Mouse (Mus musculus): Measurements from ENCODE around the gene Gper1.

Gene Gper1

GRCm38 (mm10) chr5:139442962-139443361 lies 20.0 kb downstream of the Gper1 start:
- no peak for DNase-seq (ENCODE audit: low read depth, low spot score)

- DNase-seq (ENCODE audit: low read depth, low spot score), result no peak
Measured at GRCm38 (mm10) chr5:139445258-139445657, 22.3 kb downstream of the Gper1 start.

GRCm38 (mm10) chr5:139448025-139448424 lies 25.1 kb downstream of the Gper1 start:
- no peak for DNase-seq (ENCODE audit: low read depth, low spot score)

- no peak for DNase-seq (ENCODE audit: low read depth, low spot score)
Measured at GRCm38 (mm10) chr5:139449161-139449791, 26.3 kb downstream of the Gper1 start.

DNA sequence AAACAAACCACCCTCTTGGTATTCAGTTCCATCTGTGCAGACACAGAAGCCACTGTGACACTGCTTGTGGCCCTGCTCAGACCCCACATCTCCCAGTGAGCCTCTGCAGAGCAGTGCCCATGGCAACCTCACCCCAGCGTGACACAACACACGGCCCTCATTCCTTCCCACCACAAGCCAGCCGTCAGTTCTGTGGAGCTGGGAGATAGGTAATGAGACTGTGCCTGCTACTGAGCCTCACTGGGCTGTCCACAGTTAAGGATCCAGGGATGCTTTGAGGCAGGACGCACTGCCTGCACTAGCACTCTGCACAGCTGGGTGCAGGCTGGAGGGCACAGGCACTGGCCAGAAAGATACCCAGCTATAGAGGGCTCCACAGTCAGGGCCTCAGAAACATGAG lies 27.0 kb downstream of the Gper1 start:
- DNase-seq (ENCODE audit: low read depth, low spot score), result no peak

DNA sequence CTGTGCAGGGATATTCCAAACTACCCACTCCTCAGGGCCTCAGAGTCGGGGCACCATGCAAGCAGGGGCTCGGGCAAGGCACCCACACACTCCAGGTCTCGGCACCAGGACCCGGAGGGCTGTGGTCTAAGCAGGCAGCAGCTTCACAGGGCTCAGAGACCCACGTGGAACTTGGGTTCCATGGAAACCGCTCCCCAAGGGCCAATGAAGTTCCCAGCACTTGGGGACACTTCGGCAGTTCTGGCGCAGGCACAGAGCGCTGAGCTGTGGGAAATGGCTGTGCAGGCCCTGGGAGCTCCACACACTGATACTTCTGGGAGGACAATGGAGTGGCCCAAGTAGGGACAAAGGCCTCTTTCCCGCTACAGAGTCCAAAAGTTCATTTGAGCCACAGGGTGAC lies 30.1 kb downstream of the Gper1 start:
- DNase-seq (ENCODE audit: low read depth, low spot score), result no peak

GRCm38 (mm10) chr5:139455166-139455565 lies 32.2 kb downstream of the Gper1 start:
- DNase-seq (ENCODE audit: low read depth, low spot score), result no peak

- DNase-seq (ENCODE audit: low read depth, low spot score), result no peak
Measured at GRCm38 (mm10) chr5:139457241-139457640, 34.3 kb downstream of the Gper1 start.

GRCm38 (mm10) chr5:139459938-139460337 lies 37.0 kb downstream of the Gper1 start:
- DNase-seq (ENCODE audit: low read depth, low spot score), result no peak

GRCm38 (mm10) chr5:139460384-139461067 lies 37.6 kb downstream of the Gper1 start, which contains the start of gene 3110082I17Rik:
Gene 3110082I17Rik (minus strand): TSS chr5:139460527.
- DNase-seq (ENCODE audit: low read depth, low spot score), result peak; percentile 99

DNA sequence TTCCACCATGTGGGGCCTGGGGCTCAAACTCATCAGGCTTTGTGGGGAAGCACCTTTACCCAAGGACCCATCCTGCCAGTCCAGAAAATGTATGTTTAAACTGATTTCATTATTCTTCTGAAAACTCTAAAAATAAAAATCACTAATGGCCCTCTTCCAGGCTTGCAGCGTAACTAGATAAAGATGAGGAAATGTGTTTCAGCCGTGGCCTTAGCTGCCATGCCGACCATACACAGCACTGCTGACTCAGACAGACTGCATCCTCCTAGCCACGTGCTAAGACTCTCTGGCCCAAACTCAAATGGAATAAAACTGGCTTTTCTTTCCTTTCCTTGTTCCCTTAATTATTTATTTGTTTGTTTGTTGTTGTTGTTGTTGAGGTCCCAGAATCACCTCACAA lies 41.9 kb downstream of the Gper1 start:
- DNase-seq (ENCODE audit: low read depth, low spot score), result no peak

GRCm38 (mm10) chr5:139466373-139466772 lies 43.4 kb downstream of the Gper1 start:
- DNase-seq (ENCODE audit: low read depth, low spot score), result no peak

- DNase-seq (ENCODE audit: low read depth, low spot score), result no peak
Measured at GRCm38 (mm10) chr5:139466801-139467200, 43.9 kb downstream of the Gper1 start.

DNA sequence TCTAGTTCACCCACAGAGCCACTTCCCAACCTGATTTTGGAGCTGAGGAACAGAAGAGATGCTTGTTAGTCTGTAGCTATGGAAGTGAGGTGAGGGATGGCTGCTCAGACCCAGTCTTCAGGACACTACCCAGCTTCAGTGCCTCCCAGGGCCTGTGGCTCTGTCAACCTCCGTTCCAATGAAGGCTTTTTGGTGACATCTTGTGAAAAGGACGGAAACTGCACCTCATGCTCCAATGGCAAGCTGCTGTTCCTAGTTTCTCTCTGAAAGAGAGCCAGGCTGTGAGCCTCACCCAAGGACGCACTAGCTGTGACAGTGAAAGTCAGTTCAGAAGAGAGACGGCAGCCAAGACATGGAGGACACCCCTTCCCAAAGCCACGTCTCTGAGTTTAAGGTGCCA lies 45.0 kb downstream of the Gper1 start:
- DNase-seq (ENCODE audit: low read depth, low spot score), result peak; percentile 38

- DNase-seq (ENCODE audit: low read depth, low spot score), result no peak
Measured at GRCm38 (mm10) chr5:139474741-139475140, 51.8 kb downstream of the Gper1 start.

Measured in ZHBTc4 (cell line).